Mouse (Mus musculus) neural tube, embryonic 14.5 days (tissue): Measurements from ENCODE around the gene Polr2l. TPM values are rescaled to one million over a fixed set of nuclear protein-coding genes. Genes with fewer than 3 reads are reported as not detected.
A peak's percentile ranks its signal among the peaks of the same experiment; 100 is the strongest.

ENCODE experiments used
- ATAC-seq: fragments of 200-750 bp; cut with Nextera tagmentation; 2 replicates; pipeline ENCODE4 v1.8.0; 2017; ENCODE audit warnings: low read depth, mild to moderate bottlenecking, moderate TSS enrichment, moderate library complexity
- H3K27ac ChIP-seq: fragments of 300-500 bp; sonication (generic); 2 replicates; pipeline ENCODE4 v1.5.1; 2014; ENCODE audit warnings: low read depth, mild to moderate bottlenecking, control low read depth, low read length, moderate library complexity, mixed read lengths
- H3K27me3 ChIP-seq: fragments of 300-500 bp; sonication (generic); 2 replicates; pipeline ENCODE4 v1.6.1; 2014; ENCODE audit warnings: low read length; ENCODE audit not compliant: control insufficient read depth, insufficient read depth
- H3K36me3 ChIP-seq: fragments of 300-500 bp; sonication (generic); 2 replicates; pipeline ENCODE4 v1.6.1; 2014; ENCODE audit warnings: low read length, mixed read lengths; ENCODE audit not compliant: control insufficient read depth, insufficient read depth
- H3K4me1 ChIP-seq: fragments of 300-500 bp; sonication (generic); 2 replicates; pipeline ENCODE4 v1.6.1; 2014; ENCODE audit warnings: low read length; ENCODE audit not compliant: control insufficient read depth, insufficient read depth
- H3K4me2 ChIP-seq: fragments of 300-500 bp; sonication (generic); 2 replicates; pipeline ENCODE4 v1.6.1; 2014; ENCODE audit warnings: mild to moderate bottlenecking, low read depth, low read length, control low read depth
- H3K4me3 ChIP-seq: fragments of 300-500 bp; sonication (generic); 2 replicates; pipeline ENCODE4 v1.5.1; 2014; ENCODE audit warnings: low read depth, low read length, control low read depth, mixed read lengths
- H3K9ac ChIP-seq: fragments of 300-500 bp; sonication (generic); replicated peaks from 2 replicates; pipeline ENCODE4 v1.6.1; 2014; ENCODE audit warnings: low read depth, mild to moderate bottlenecking, control low read depth, low read length, mixed read lengths
- H3K9me3 ChIP-seq: fragments of 300-500 bp; sonication (generic); 2 replicates; pipeline ENCODE4 v1.6.1; 2016; ENCODE audit warnings: low read length; ENCODE audit not compliant: control insufficient read depth
- WGBS: fragments of 180-500 bp; shearing (Covaris S2); extraction: QIAGEN DNeasy Blood & Tissue Kit; methylation state at CpG from one replicate; pipeline ENCODE4 v1.1.7; 2014; 5-methylcytosine and 5-hydroxymethylcytosine counted together
- polyA plus RNA-seq: library from polyadenylated mRNA; unstranded; fragments of >200 nt; fragmentation: Nextera tagmentation; extraction: Ambion mirVana; gene quantifications from 2 replicates; pipeline ENCODE4 v1.2.1, GENCODE M21; 2014

Gene Polr2l
- 74.0 and 87.3 TPM in 2 replicates for polyA plus RNA-seq

GRCm38 (mm10) chr7:141475011-141475804 is at the start of gene Polr2l, which contains the start of gene Tspan4:
Gene Polr2l (minus strand): TSS chr7:141475132.
Gene Tspan4 (plus strand): TSS chr7:141475240.
- WGBS, result under 1% methylated on average over 86 of the region's 87 CpGs
- peak within 1 kb of the TSS; percentile 84 for H3K9ac ChIP-seq
- peak; percentile 80 for ATAC-seq

GRCm38 (mm10) chr7:141524271-141524670 is 49.3 kb upstream of the Polr2l start:
- 0 out of 2 replicates have a peak overlapping the region, but pooled peaks have one; percentile 25 for H3K9ac ChIP-seq
- WGBS, result 86% methylated on average over 4 of the region's 4 CpGs
- H3K36me3 ChIP-seq, result peaks cover 14% of the 10 kb centered on the region; the same call in 1 of the 2 replicates
- no peaks in the 10 kb centered on the region for H3K27me3 ChIP-seq
- no peaks in the 10 kb centered on the region for H3K4me1 ChIP-seq
- no peak overlapping the region for H3K4me3 ChIP-seq
- no peak overlapping the region for H3K4me2 ChIP-seq
- no peak overlapping the region for H3K27ac ChIP-seq
- no peak for ATAC-seq
- no peaks in the 10 kb centered on the region for H3K9me3 ChIP-seq

More at GRCm38 (mm10) chr7:141475011-141475804, at the start of gene Polr2l, which contains the start of gene Tspan4:
- Histone ChIP-seq H3K27ac (peak within 1 kb of the TSS; percentile 85), H3K9me3 (no peaks in the 10 kb centered on the region), H3K27me3 (no peaks in the 10 kb centered on the region), H3K36me3 (peaks cover 12% of the 10 kb centered on the region), H3K4me3 (peak within 1 kb of the TSS; percentile 68), H3K4me2 (peak within 1 kb of the TSS; percentile 88), H3K4me1 (peaks cover 19% of the 10 kb centered on the region)

- Histone ChIP-seq H3K4me1 (no peaks in the 10 kb centered on the region), H3K27me3 (no peaks in the 10 kb centered on the region), H3K9me3 (no peaks in the 10 kb centered on the region), H3K27ac (no peak overlapping the region), H3K4me3 (no peak overlapping the region), H3K4me2 (no peak overlapping the region), H3K36me3 (peaks cover 9% of the 10 kb centered on the region; the same call in 1 of the 2 replicates), H3K9ac (no peak overlapping the region)
- 50% methylated on average over 4 of the region's 4 CpGs for WGBS
- no peak for ATAC-seq
Observed at GRCm38 (mm10) chr7:141523007-141523406, 48.1 kb upstream of the Polr2l start.

- Histone ChIP-seq H3K4me3 (no peak overlapping the region), H3K4me2 (no peak overlapping the region), H3K36me3 (no peaks in the 10 kb centered on the region; the same call in 1 of the 2 replicates), H3K9ac (no peak overlapping the region), H3K27me3 (no peaks in the 10 kb centered on the region), H3K4me1 (no peaks in the 10 kb centered on the region), H3K9me3 (no peaks in the 10 kb centered on the region), H3K27ac (no peak overlapping the region)
- ATAC-seq, result no peak
- WGBS, result 63% methylated on average over 1 of the region's 1 CpGs
Observed at GRCm38 (mm10) chr7:141519795-141520194, 44.9 kb upstream of the Polr2l start.

GRCm38 (mm10) chr7:141518926-141519325 is 44.0 kb upstream of the Polr2l start:
- Histone ChIP-seq H3K4me1 (no peaks in the 10 kb centered on the region), H3K4me2 (no peak overlapping the region), H3K9ac (no peak overlapping the region), H3K36me3 (no peaks in the 10 kb centered on the region; the same call in 1 of the 2 replicates), H3K27ac (no peak overlapping the region), H3K9me3 (no peaks in the 10 kb centered on the region), H3K4me3 (no peak overlapping the region), H3K27me3 (no peaks in the 10 kb centered on the region)
- WGBS, result 65% methylated on average over 3 of the region's 3 CpGs
- no peak for ATAC-seq

GRCm38 (mm10) chr7:141518296-141518695 is 43.4 kb upstream of the Polr2l start:
- ATAC-seq, result no peak
- WGBS, result 67% methylated on average over 5 of the region's 5 CpGs
- no peaks in the 10 kb centered on the region; the same call in 1 of the 2 replicates for H3K36me3 ChIP-seq
- H3K4me2 ChIP-seq, result no peak overlapping the region
- no peak overlapping the region for H3K4me3 ChIP-seq
- no peak overlapping the region for H3K9ac ChIP-seq
- H3K27ac ChIP-seq, result no peak overlapping the region
- no peaks in the 10 kb centered on the region for H3K4me1 ChIP-seq
- no peaks in the 10 kb centered on the region for H3K27me3 ChIP-seq
- H3K9me3 ChIP-seq, result no peaks in the 10 kb centered on the region

- ATAC-seq, result no peak
- 87% methylated on average over 4 of the region's 4 CpGs for WGBS
- Histone ChIP-seq H3K4me1 (no peaks in the 10 kb centered on the region), H3K9me3 (no peaks in the 10 kb centered on the region), H3K4me3 (no peak overlapping the region), H3K27ac (no peak overlapping the region), H3K4me2 (no peak overlapping the region), H3K27me3 (no peaks in the 10 kb centered on the region), H3K36me3 (no peaks in the 10 kb centered on the region; the same call in 1 of the 2 replicates), H3K9ac (no peak overlapping the region)
Observed at GRCm38 (mm10) chr7:141517638-141518037, 42.7 kb upstream of the Polr2l start.

- WGBS, result 76% methylated on average over 8 of the region's 8 CpGs
- ATAC-seq, result no peak
- no peaks in the 10 kb centered on the region for H3K27me3 ChIP-seq
- H3K9ac ChIP-seq, result no peak overlapping the region
- no peak overlapping the region for H3K4me2 ChIP-seq
- no peaks in the 10 kb centered on the region for H3K9me3 ChIP-seq
- H3K4me3 ChIP-seq, result no peak overlapping the region
- H3K36me3 ChIP-seq, result peaks cover 4% of the 10 kb centered on the region; the same call in 1 of the 2 replicates
- H3K4me1 ChIP-seq, result no peaks in the 10 kb centered on the region
- H3K27ac ChIP-seq, result no peak overlapping the region
Observed at GRCm38 (mm10) chr7:141510681-141511191, 35.8 kb upstream of the Polr2l start.

- WGBS, result 96% methylated on average over 5 of the region's 5 CpGs
- no peaks in the 10 kb centered on the region for H3K4me1 ChIP-seq
- H3K9ac ChIP-seq, result no peak overlapping the region
- no peak overlapping the region for H3K27ac ChIP-seq
- no peaks in the 10 kb centered on the region for H3K9me3 ChIP-seq
- no peaks in the 10 kb centered on the region for H3K27me3 ChIP-seq
- ATAC-seq, result no peak
- peaks cover 4% of the 10 kb centered on the region; the same call in 1 of the 2 replicates for H3K36me3 ChIP-seq
- H3K4me2 ChIP-seq, result no peak overlapping the region
- no peak overlapping the region for H3K4me3 ChIP-seq
Observed at GRCm38 (mm10) chr7:141510196-141510595, 35.3 kb upstream of the Polr2l start.
